Mouse (Mus musculus): ENCODE measurements around the gene Mrpl43.

Gene Mrpl43

DNA sequence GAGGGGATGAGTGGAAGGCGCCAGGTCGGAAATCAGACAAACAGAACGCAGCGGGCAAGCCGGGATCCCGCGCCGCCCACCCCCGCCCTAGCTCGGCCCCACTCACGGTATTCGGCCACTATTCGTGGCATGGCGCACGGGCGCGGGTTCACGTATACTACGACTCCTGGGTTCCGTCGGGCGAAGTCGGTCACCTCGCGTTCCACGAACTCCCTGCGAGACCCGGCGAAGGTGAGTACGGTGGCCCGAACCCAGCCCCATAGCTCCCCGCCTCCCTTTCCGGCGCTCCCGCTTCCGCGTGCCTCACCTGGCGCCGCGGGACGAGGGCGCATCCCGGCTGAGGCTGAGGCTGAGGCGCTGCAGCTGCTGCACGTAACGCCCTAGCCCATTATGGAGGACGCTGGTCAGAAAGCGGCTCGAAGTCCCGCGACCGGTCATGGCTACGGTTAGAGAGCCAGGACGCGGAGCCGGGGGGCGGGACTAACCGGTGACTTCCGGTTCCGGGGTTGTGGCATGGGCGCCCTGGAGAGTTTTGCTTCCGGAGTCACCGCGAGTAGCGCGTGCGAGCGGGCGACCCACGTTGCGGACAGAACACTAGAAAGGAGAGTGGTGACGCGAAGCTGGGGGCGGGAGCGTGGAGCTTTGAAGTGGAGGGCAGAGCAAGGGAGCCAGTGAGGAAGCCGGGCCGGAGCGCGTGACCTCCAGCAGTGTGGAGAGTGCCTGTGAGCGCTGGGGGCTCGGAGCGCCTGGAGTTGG, at the start of gene Mrpl43:
Mrpl43 (minus strand) TSS at position 486 of the 756 bp plus-strand sequence.
- no peak for TF ChIP-seq GATA4 (IDR thresholded peaks at IDR 0.05; ENCODE audit: insufficient replicate concordance, low read length)

DNA sequence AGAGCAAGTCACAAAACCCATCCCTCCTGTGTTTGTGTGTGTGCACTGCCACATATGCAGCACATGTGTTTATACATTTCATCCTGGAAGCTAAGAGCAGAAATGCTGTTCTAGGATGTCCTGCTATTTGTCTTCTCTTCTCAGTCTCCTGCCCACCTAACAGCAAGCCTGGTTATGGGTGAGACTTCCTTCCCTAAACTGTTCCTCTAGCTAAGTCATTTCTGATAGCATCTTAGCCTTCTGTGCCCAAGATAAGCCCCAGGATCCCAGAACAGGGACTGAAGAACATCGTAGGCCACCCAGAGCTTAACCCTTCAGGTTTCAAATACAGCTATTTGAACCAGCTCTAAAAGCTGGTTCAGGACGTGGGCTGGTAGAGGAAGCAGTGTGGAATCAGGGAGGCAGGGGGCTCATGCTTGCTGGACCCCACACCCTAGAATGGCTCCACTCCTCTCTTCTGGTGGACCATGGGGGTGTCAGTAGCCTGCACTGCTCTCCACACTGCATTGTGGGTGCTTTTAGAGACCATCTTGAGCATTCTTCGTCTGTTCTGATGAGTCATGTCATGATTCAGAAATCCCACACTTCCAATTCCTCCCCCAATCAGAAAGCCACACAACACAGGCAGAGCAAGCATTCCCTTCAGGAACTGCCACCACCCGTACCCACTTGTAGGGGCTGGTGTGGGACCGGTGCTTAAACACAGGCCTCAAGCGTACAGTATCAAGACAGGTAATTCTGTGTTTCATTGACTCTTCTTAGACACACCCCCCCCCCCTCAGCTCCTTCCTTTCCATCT, 48.8 kb upstream of the Mrpl43 start:
- no peak for TF ChIP-seq GATA4 (IDR thresholded peaks at IDR 0.05; ENCODE audit: insufficient replicate concordance, low read length)

DNA sequence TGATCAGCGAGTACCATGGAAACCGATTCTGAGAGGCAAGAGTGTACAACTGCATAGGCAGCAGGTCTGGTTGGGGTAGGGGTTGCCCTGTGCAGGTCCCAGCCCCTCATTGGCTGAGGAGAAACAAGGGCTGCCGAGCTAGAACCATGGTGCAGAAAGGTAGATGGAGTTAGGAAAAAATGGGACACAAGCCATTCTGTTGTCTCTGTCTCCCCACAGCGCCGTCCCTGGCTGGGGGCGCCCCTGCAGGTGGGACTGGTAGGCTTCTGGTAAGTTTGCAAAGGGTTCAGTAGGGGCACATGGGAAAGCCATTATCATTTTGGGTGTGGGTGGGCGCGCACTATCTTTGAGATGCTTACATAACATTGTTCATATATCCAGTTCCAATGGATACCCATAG, 47.2 kb upstream of the Mrpl43 start:
- TF ChIP-seq GATA4 (IDR thresholded peaks at IDR 0.05; ENCODE audit: insufficient replicate concordance, low read length): no peak

DNA sequence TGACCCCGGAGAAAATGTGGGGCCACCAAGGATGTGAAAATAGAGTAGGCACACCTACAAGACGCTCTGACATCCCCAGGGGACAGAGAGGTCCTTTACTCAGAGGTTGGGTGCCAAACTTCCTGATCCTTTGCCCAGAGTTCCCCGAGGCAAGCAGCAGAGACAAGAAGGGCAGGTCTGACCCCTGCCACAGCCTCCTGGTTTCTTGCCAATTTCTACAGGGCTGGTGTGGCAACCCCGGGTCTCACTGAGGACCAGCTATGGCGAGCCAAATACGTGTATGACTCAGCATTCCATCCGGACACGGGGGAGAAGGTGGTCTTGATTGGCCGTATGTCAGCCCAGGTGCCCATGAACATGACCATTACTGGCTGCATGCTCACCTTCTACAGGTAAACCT, 43.3 kb upstream of the Mrpl43 start:
- no peak for TF ChIP-seq GATA4 (IDR thresholded peaks at IDR 0.05; ENCODE audit: insufficient replicate concordance, low read length)

DNA sequence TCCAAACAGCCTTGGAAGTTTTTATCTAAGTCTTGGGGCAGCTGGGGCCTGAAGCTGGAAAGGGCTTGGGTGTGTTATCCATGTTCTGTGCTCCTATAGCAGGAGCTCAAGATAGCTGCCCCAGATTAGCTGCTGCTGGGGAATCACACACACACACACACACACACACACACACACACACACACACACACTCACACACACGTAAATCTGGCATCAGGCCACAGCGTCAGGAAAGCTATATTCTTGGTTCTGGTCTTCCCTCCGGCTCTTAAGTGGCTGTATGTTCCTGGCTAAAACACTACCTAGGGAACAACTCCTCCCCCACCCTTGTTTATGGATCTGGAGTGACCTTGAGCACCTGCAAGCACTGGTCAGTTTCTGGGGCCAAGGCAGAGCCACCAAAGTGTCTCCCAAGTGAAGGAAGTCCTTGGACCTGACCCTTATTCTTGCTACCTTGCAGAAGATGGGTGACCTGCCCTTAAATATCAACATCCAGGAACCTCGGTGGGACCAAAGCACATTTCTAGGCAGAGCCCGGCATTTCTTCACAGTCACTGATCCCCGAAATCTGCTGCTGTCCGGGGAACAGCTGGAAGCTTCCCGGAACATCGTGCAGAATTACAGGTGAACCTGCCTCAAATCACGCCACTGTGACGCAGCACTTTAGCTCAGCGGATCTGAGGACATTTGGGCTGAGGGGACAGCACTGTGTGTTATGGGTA, 42.6 kb upstream of the Mrpl43 start:
- TF ChIP-seq GATA4 (IDR thresholded peaks at IDR 0.05; ENCODE audit: insufficient replicate concordance, low read length): no peak

DNA sequence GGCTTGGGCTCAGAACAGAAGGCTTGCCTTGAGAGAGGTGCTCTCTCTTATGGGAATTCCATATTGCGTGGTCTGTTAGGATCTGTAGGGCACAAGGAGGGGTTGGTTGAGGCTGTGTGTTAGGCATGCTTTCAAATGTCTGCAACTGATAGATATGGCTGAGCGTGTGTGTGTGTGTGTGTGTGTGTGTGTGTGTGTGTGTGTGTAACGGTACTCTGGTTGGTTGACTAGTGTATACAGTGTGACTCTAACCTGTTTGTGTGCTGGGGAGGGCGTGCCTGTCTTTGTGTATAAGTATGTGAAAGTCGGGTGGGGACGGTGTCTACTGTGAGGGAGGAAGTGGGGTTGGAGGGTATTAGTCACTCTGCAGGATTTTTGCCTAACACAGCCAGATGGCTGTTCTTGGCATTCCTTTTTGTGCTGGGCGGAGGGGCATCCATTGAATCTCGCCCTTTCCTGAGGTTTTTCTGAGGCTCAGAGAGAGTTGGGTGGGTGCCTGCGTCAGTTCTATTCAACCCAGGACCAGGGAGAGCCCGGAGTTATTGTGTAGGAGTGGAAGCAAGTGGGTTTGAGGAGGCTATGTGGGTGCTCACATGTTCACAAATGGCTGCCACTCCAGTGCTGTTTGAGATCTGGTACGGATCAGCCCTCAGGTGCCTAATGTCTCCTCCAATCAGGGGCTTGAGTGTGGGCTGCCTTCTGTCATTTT, 41.8 kb upstream of the Mrpl43 start:
- TF ChIP-seq GATA4 (IDR thresholded peaks at IDR 0.05; ENCODE audit: insufficient replicate concordance, low read length): no peak

DNA sequence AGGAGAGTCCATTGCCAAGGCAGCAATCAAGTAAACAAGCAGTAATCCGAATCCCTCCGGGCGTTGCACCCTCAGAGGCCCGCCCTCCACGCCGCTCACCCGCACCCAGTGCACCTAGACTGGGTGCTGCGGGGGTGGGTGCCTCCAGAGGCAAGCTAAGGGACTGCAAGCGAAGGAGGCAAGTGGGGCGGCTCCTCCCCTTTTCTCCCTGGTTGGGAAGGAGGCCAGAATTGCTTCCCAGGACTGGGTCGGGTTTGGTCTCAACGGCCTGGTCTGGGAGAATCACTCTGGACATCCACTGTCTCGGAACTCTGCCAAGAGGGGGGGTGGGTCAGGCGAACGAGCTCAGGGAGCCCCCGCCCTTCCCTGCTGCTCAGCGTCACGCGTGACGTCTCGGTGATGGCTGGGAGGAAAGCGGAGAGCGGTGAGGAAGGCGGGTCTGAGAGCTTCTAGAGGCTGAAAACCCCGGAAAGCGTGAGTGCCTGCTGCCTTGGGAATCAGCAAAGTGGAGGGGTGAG, 41.2 kb upstream of the Mrpl43 start, which contains the start of gene Sfxn3:
Sfxn3 (plus strand) TSS at position 87 of the 518 bp plus-strand sequence.
- TF ChIP-seq GATA4 (IDR thresholded peaks at IDR 0.05; ENCODE audit: insufficient replicate concordance, low read length): no peak; the same call in 1 of the 2 replicates

DNA sequence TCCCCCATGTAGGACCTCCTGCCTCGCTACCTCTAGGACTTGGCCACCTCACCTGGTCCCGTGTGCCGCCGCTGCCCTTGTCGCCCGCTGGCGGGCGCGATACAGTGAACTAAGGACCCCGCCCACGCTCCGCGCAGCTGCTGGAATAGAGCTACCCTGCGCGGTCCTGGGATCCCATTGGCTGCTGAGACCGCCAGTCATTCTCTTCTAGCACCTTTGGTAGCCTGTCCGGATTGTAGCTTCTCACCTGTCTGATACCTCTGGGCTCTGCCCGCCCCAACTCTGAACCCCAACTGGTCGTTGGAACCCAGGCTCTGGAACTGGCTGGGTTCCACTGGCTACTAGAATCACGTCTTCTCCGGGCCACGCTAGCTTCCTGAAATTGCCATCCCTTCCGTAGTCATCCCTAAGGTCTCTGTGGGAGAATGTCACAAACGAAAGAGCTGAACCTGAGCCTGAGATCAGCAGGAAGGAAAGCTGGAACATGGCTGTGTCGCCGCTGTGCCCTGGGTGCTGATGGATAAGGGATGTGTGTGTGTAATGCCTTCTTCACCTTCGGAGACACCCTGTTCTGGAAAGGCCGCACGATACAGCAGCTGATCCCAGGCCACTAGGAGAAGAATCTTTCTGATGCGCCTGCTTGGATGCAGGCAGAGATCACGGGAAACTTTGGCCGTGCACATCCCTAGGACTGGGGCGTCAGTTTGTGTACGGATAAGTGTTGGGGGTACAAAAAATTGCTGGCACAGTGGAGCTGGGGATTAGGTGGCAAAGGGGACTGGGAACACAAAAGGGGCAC, 40.5 kb upstream of the Mrpl43 start:
- TF ChIP-seq GATA4 (IDR thresholded peaks at IDR 0.05; ENCODE audit: insufficient replicate concordance, low read length): no peak

DNA sequence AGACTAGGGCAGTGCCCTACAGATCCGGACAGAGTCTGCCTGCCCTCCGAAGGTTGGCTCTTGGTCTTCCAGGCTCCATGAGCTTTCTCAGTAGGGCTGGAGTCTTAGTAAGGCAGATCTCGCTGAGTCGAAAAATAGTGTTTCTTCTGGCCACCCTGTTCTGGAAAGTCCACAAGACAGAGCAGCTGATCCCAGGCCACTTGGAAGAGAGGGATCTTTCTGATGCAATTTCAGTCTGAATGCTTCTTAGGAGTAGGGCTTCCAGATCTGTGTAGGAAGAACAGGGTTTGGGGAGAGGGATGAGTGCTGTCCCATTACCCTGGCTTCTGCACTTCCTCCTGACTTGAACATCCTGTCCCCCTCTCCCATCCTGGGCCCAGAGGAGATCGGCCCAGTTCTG, 39.4 kb upstream of the Mrpl43 start, which contains the start of gene Pdzd7:
Pdzd7 (minus strand) TSS at position 67 of the 400 bp plus-strand sequence.
- TF ChIP-seq GATA4 (IDR thresholded peaks at IDR 0.05; ENCODE audit: insufficient replicate concordance, low read length): no peak

DNA sequence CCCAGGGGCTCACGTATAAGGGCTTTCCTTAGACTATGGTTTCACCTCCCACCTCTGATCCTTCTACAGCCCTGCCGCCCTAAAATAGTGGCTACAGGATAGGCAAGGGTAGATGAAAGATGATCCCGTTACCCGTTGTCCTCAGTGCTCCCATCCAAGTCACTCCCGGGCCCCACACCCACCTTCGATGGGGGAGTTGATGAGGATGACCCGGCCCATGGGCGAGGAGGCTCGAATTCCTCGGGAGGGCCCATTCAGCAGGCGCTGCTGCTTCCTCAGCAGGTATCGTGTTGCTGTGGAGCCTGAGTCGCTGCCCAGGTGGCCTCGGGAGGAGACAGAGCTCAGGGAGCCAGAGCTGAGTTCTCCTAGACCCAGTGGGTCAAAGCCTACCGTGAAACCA, 39.0 kb upstream of the Mrpl43 start:
- no peak for TF ChIP-seq GATA4 (IDR thresholded peaks at IDR 0.05; ENCODE audit: insufficient replicate concordance, low read length)

DNA sequence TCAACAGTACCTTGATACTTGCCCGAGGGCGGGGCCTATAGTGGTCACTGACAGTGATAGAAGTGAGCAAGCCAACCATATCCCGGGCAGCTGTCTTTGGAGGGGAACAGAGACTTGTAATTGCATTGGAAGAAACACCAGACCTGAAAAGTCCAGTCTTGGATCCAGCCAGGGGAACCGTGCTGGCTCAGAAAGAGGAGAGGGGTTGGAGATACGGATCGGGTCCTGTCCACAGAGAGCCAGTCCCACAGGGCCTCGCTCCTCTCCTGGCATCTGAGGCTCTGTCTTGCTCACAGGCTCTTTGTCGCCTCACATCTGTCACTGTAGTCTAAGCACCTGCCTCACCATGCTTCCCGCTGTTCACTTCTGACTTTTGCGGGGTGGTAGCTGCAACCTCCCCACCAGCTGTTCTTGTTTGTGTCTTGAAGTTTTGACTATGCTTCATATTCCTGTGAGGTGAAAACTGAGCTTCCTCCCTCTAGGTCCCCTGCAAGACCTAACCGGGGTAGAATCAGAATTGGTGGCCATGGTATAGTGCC, 38.2 kb upstream of the Mrpl43 start:
- no peak for TF ChIP-seq GATA4 (IDR thresholded peaks at IDR 0.05; ENCODE audit: insufficient replicate concordance, low read length)

DNA sequence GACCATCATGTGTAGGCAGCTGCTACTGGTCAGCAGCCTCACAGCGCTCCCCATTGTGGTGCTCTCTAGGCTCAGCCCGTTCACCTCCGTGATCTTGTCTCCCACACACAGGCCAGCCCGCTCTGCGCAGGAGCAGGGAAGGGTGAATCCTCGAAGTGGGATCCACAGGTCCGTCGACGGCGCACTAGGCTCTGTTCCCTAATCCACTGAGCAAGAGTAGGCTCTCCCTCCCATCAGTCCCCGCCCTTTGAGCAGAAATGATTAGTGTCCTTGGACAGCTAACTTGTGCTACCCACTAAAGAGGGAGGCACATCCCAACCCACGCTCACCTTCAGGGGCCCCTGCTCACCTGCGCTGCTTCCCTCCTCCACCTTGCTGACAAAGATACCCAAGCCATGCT, 34.0 kb upstream of the Mrpl43 start:
- TF ChIP-seq GATA4 (IDR thresholded peaks at IDR 0.05; ENCODE audit: insufficient replicate concordance, low read length): no peak

DNA sequence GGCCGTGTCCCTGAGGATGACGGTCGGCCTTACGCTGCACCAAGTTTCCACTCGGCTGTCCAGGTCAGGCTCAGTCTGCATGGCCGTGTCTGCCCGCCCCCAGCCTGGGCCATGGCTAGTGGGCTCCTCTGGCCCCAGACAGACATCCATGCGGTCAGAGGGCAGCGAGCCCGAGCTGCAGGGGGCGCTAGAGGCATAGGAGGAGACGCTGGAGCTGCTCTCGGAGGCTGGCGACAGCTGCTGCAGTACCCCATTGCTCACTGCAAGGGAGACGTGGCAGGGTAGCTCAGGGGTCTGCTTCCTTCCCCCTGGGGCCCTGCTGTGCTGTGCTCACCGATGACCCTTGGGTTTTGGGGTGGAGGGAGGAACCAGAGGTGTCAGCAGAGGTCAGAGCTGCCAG, 30.6 kb upstream of the Mrpl43 start:
- no peak for TF ChIP-seq GATA4 (IDR thresholded peaks at IDR 0.05; ENCODE audit: insufficient replicate concordance, low read length)
